Mouse (Mus musculus): Measurements from ENCODE around the gene Gm20509. TPM values are rescaled to one million over a fixed set of nuclear protein-coding genes. Genes with fewer than 3 reads are reported as not detected.

The Gm20509 gene
- polyA plus RNA-seq, 1 experiment from 2014 or later: not detected

GRCm38 (mm10) chr9:73090121-73090520 lies 12.1 kb upstream of the Gm20509 start:
- ATAC-seq (ENCODE audit: low read depth): no peak
- Histone ChIP-seq H3K4me2 (ENCODE audit: low read depth, low read length) (no peak overlapping the region), H3K9ac (ENCODE audit: low read depth, low read length) (no peak overlapping the region), H3K9me3 (replicated peaks; ENCODE audit: control insufficient read depth, low read length) (no peaks in the 10 kb centered on the region), H3K4me3 (ENCODE audit: low read depth, low read length) (no peak overlapping the region), H3K4me1 (ENCODE audit: control insufficient read depth, low read depth, low read length) (no peaks in the 10 kb centered on the region), H3K27me3 (ENCODE audit: control insufficient read depth, insufficient read depth, low read depth, low read length) (no peaks in the 10 kb centered on the region), H3K27ac (ENCODE audit: low read length) (peak overlapping the region; percentile 31), H3K36me3 (ENCODE audit: control insufficient read depth, insufficient read depth) (no peaks in the 10 kb centered on the region)
- 65% methylated on average over 10 of the region's 10 CpGs for WGBS (ENCODE audit: insufficient replicate concordance)

GRCm38 (mm10) chr9:73091747-73092146 lies 10.5 kb upstream of the Gm20509 start:
- H3K9ac ChIP-seq (ENCODE audit: low read depth, low read length): no peak overlapping the region
- no peaks in the 10 kb centered on the region for H3K27me3 ChIP-seq (ENCODE audit: control insufficient read depth, insufficient read depth, low read depth, low read length)
- ATAC-seq (ENCODE audit: low read depth): no peak
- H3K9me3 ChIP-seq (replicated peaks; ENCODE audit: control insufficient read depth, low read length): no peaks in the 10 kb centered on the region
- WGBS (ENCODE audit: insufficient replicate concordance): 3% methylated on average over 1 of the region's 1 CpGs
- no peak overlapping the region for H3K4me2 ChIP-seq (ENCODE audit: low read depth, low read length)
- H3K36me3 ChIP-seq (ENCODE audit: control insufficient read depth, insufficient read depth): no peaks in the 10 kb centered on the region
- H3K4me3 ChIP-seq (ENCODE audit: low read depth, low read length): no peak overlapping the region
- no peaks in the 10 kb centered on the region for H3K4me1 ChIP-seq (ENCODE audit: control insufficient read depth, low read depth, low read length)
- H3K27ac ChIP-seq (ENCODE audit: low read length): no peak overlapping the region

GRCm38 (mm10) chr9:73094580-73094979 lies 7.7 kb upstream of the Gm20509 start:
- H3K9ac ChIP-seq (ENCODE audit: low read depth, low read length): no peak overlapping the region
- WGBS (ENCODE audit: insufficient replicate concordance): 71% methylated on average over 17 of the region's 17 CpGs
- no peak overlapping the region for H3K4me3 ChIP-seq (ENCODE audit: low read depth, low read length)
- ATAC-seq (ENCODE audit: low read depth): no peak
- H3K27ac ChIP-seq (ENCODE audit: low read length): no peak overlapping the region
- H3K4me1 ChIP-seq (ENCODE audit: control insufficient read depth, low read depth, low read length): no peaks in the 10 kb centered on the region
- H3K9me3 ChIP-seq (replicated peaks; ENCODE audit: control insufficient read depth, low read length): no peaks in the 10 kb centered on the region
- no peak overlapping the region for H3K4me2 ChIP-seq (ENCODE audit: low read depth, low read length)
- H3K27me3 ChIP-seq (ENCODE audit: control insufficient read depth, insufficient read depth, low read depth, low read length): no peaks in the 10 kb centered on the region
- H3K36me3 ChIP-seq (ENCODE audit: control insufficient read depth, insufficient read depth): no peaks in the 10 kb centered on the region

- no peak for ATAC-seq (ENCODE audit: low read depth)
- Histone ChIP-seq H3K9me3 (replicated peaks; ENCODE audit: control insufficient read depth, low read length) (no peaks in the 10 kb centered on the region), H3K27me3 (ENCODE audit: control insufficient read depth, insufficient read depth, low read depth, low read length) (peaks cover 8% of the 10 kb centered on the region), H3K27ac (ENCODE audit: low read length) (no peak overlapping the region), H3K4me1 (ENCODE audit: control insufficient read depth, low read depth, low read length) (no peaks in the 10 kb centered on the region), H3K4me2 (ENCODE audit: low read depth, low read length) (no peak overlapping the region), H3K4me3 (ENCODE audit: low read depth, low read length) (no peak overlapping the region), H3K9ac (ENCODE audit: low read depth, low read length) (no peak overlapping the region), H3K36me3 (ENCODE audit: control insufficient read depth, insufficient read depth) (no peaks in the 10 kb centered on the region)
- 58% methylated on average over 2 of the region's 2 CpGs for WGBS (ENCODE audit: insufficient replicate concordance)
These were observed 4.4 kb upstream of the Gm20509 start for GRCm38 (mm10) chr9:73097898-73098297.

- no peaks in the 10 kb centered on the region for H3K9me3 ChIP-seq (replicated peaks; ENCODE audit: control insufficient read depth, low read length)
- no peak within 1 kb of the TSS for H3K27ac ChIP-seq (ENCODE audit: low read length)
- no peak within 1 kb of the TSS for H3K4me3 ChIP-seq (ENCODE audit: low read depth, low read length)
- no peak for ATAC-seq (ENCODE audit: low read depth)
- no peak within 1 kb of the TSS for H3K4me2 ChIP-seq (ENCODE audit: low read depth, low read length)
- H3K36me3 ChIP-seq (ENCODE audit: control insufficient read depth, insufficient read depth): no peaks in the 10 kb centered on the region
- no peaks in the 10 kb centered on the region for H3K4me1 ChIP-seq (ENCODE audit: control insufficient read depth, low read depth, low read length)
- H3K27me3 ChIP-seq (ENCODE audit: control insufficient read depth, insufficient read depth, low read depth, low read length): peaks cover 29% of the 10 kb centered on the region
- H3K9ac ChIP-seq (ENCODE audit: low read depth, low read length): no peak within 1 kb of the TSS
- 68% methylated on average over 5 of the region's 5 CpGs for WGBS (ENCODE audit: insufficient replicate concordance)
These were observed 734 bp upstream of the Gm20509 start, which contains the start of gene Khdc3 for GRCm38 (mm10) chr9:73101536-73101935. Khdc3 (plus strand) TSS chr9:73101836.

- H3K4me2 ChIP-seq (ENCODE audit: low read depth, low read length): peak overlapping the region; percentile 70
- H3K9ac ChIP-seq (ENCODE audit: low read depth, low read length): peak overlapping the region; percentile 36; the same call in 1 of the 2 replicates
- peak overlapping the region; percentile 50 for H3K4me3 ChIP-seq (ENCODE audit: low read depth, low read length)
- H3K27ac ChIP-seq (ENCODE audit: low read length): no peak overlapping the region
- no peaks in the 10 kb centered on the region for H3K9me3 ChIP-seq (replicated peaks; ENCODE audit: control insufficient read depth, low read length)
- H3K36me3 ChIP-seq (ENCODE audit: control insufficient read depth, insufficient read depth): no peaks in the 10 kb centered on the region
- no peaks in the 10 kb centered on the region for H3K4me1 ChIP-seq (ENCODE audit: control insufficient read depth, low read depth, low read length)
- no peak; the same call in 1 of the 2 replicates for ATAC-seq (ENCODE audit: low read depth)
- WGBS (ENCODE audit: insufficient replicate concordance): 5% methylated on average over 60 of the region's 60 CpGs
- H3K27me3 ChIP-seq (ENCODE audit: control insufficient read depth, insufficient read depth, low read depth, low read length): peaks cover 29% of the 10 kb centered on the region
These were observed 1.0 kb downstream of the Gm20509 start for GRCm38 (mm10) chr9:73103159-73103879.

GRCm38 (mm10) chr9:73103880-73104198 lies 1.6 kb downstream of the Gm20509 start:
- H3K27me3 ChIP-seq (ENCODE audit: control insufficient read depth, insufficient read depth, low read depth, low read length): peaks cover 29% of the 10 kb centered on the region
- H3K4me1 ChIP-seq (ENCODE audit: control insufficient read depth, low read depth, low read length): no peaks in the 10 kb centered on the region
- peak overlapping the region; percentile 50; the same call in 1 of the 2 replicates for H3K4me3 ChIP-seq (ENCODE audit: low read depth, low read length)
- no peak overlapping the region for H3K27ac ChIP-seq (ENCODE audit: low read length)
- no peak for ATAC-seq (ENCODE audit: low read depth)
- H3K4me2 ChIP-seq (ENCODE audit: low read depth, low read length): peak overlapping the region; percentile 70
- no peaks in the 10 kb centered on the region for H3K9me3 ChIP-seq (replicated peaks; ENCODE audit: control insufficient read depth, low read length)
- WGBS (ENCODE audit: insufficient replicate concordance): 43% methylated on average over 5 of the region's 5 CpGs
- H3K9ac ChIP-seq (ENCODE audit: low read depth, low read length): 0 out of 2 replicates have a peak overlapping the region, but pooled peaks have one; percentile 36
- H3K36me3 ChIP-seq (ENCODE audit: control insufficient read depth, insufficient read depth): no peaks in the 10 kb centered on the region

- Histone ChIP-seq H3K9me3 (replicated peaks; ENCODE audit: control insufficient read depth, low read length) (no peaks in the 10 kb centered on the region), H3K36me3 (ENCODE audit: control insufficient read depth, insufficient read depth) (no peaks in the 10 kb centered on the region), H3K4me3 (ENCODE audit: low read depth, low read length) (no peak overlapping the region), H3K27me3 (ENCODE audit: control insufficient read depth, insufficient read depth, low read depth, low read length) (peaks cover 29% of the 10 kb centered on the region), H3K9ac (ENCODE audit: low read depth, low read length) (no peak overlapping the region), H3K4me1 (ENCODE audit: control insufficient read depth, low read depth, low read length) (no peaks in the 10 kb centered on the region), H3K4me2 (ENCODE audit: low read depth, low read length) (no peak overlapping the region), H3K27ac (ENCODE audit: low read length) (no peak overlapping the region)
- ATAC-seq (ENCODE audit: low read depth): no peak
- 17% methylated on average over 1 of the region's 1 CpGs for WGBS (ENCODE audit: insufficient replicate concordance)
These were observed 2.9 kb downstream of the Gm20509 start for GRCm38 (mm10) chr9:73105141-73105540.

GRCm38 (mm10) chr9:73105771-73106170 lies 3.5 kb downstream of the Gm20509 start:
- Histone ChIP-seq H3K9ac (ENCODE audit: low read depth, low read length) (no peak overlapping the region), H3K4me1 (ENCODE audit: control insufficient read depth, low read depth, low read length) (no peaks in the 10 kb centered on the region)
- no peak for ATAC-seq (ENCODE audit: low read depth)

More at GRCm38 (mm10) chr9:73105771-73106170, 3.5 kb downstream of the Gm20509 start:
- Histone ChIP-seq H3K9me3 (replicated peaks; ENCODE audit: control insufficient read depth, low read length) (no peaks in the 10 kb centered on the region), H3K27ac (ENCODE audit: low read length) (no peak overlapping the region), H3K4me2 (ENCODE audit: low read depth, low read length) (no peak overlapping the region), H3K36me3 (ENCODE audit: control insufficient read depth, insufficient read depth) (no peaks in the 10 kb centered on the region), H3K4me3 (ENCODE audit: low read depth, low read length) (no peak overlapping the region), H3K27me3 (ENCODE audit: control insufficient read depth, insufficient read depth, low read depth, low read length) (peaks cover 29% of the 10 kb centered on the region)
